Mouse (Mus musculus): Measurements from ENCODE around the gene Slc4a4. TPM values are rescaled to one million over a fixed set of nuclear protein-coding genes. Genes with fewer than 3 reads are reported as not detected.

Gene Slc4a4
- polyA plus RNA-seq, 1 experiment from 2014 or later = 2.6 TPM

GRCm38 (mm10) chr5:88964685-88965290 is 78.2 kb downstream of the Slc4a4 start:
- ATAC-seq = no peak
- H3K27ac ChIP-seq (ENCODE audit: low read length) = no peak overlapping the region
- WGBS = 65% methylated on average over 6 of the region's 6 CpGs

GRCm38 (mm10) chr5:88966507-88966906 is 79.9 kb downstream of the Slc4a4 start:
- Histone ChIP-seq H3K27ac (ENCODE audit: low read length) (no peak overlapping the region), H3K9me3 (ENCODE audit: control insufficient read depth, low read length) (no peaks in the 10 kb centered on the region), H3K36me3 (ENCODE audit: control insufficient read depth, insufficient read depth, low read length) (no peaks in the 10 kb centered on the region), H3K9ac (ENCODE audit: low read depth, low read length) (no peak overlapping the region), H3K4me1 (ENCODE audit: control insufficient read depth, insufficient read depth, low read length) (peaks cover 3% of the 10 kb centered on the region; the same call in 1 of the 2 replicates), H3K27me3 (replicated peaks; ENCODE audit: control insufficient read depth, insufficient read depth, low read length) (no peaks in the 10 kb centered on the region), H3K4me3 (ENCODE audit: low read length) (no peak overlapping the region), H3K4me2 (ENCODE audit: low read depth, low read length) (no peak overlapping the region)
- ATAC-seq = no peak
- WGBS = 92% methylated on average over 4 of the region's 4 CpGs

More at GRCm38 (mm10) chr5:88964685-88965290, 78.2 kb downstream of the Slc4a4 start:
- Histone ChIP-seq H3K9me3 (ENCODE audit: control insufficient read depth, low read length) (no peaks in the 10 kb centered on the region), H3K36me3 (ENCODE audit: control insufficient read depth, insufficient read depth, low read length) (no peaks in the 10 kb centered on the region), H3K4me3 (ENCODE audit: low read length) (no peak overlapping the region), H3K4me1 (ENCODE audit: control insufficient read depth, insufficient read depth, low read length) (peaks cover 5% of the 10 kb centered on the region; the same call in 1 of the 2 replicates), H3K9ac (ENCODE audit: low read depth, low read length) (no peak overlapping the region), H3K27me3 (replicated peaks; ENCODE audit: control insufficient read depth, insufficient read depth, low read length) (no peaks in the 10 kb centered on the region), H3K4me2 (ENCODE audit: low read depth, low read length) (no peak overlapping the region)

- Histone ChIP-seq H3K9me3 (ENCODE audit: control insufficient read depth, low read length) (no peaks in the 10 kb centered on the region), H3K4me2 (ENCODE audit: low read depth, low read length) (no peak overlapping the region), H3K27me3 (replicated peaks; ENCODE audit: control insufficient read depth, insufficient read depth, low read length) (no peaks in the 10 kb centered on the region), H3K27ac (ENCODE audit: low read length) (peak overlapping the region; percentile 47), H3K4me1 (ENCODE audit: control insufficient read depth, insufficient read depth, low read length) (peaks cover 3% of the 10 kb centered on the region; the same call in 1 of the 2 replicates), H3K4me3 (ENCODE audit: low read length) (no peak overlapping the region), H3K9ac (ENCODE audit: low read depth, low read length) (no peak overlapping the region), H3K36me3 (ENCODE audit: control insufficient read depth, insufficient read depth, low read length) (no peaks in the 10 kb centered on the region)
- 31% methylated on average over 11 of the region's 11 CpGs for WGBS
- peak; percentile 83 for ATAC-seq
Observed at GRCm38 (mm10) chr5:88968923-88969639, 82.5 kb downstream of the Slc4a4 start.

- Histone ChIP-seq H3K4me2 (ENCODE audit: low read depth, low read length) (no peak overlapping the region), H3K27ac (ENCODE audit: low read length) (no peak overlapping the region), H3K27me3 (replicated peaks; ENCODE audit: control insufficient read depth, insufficient read depth, low read length) (no peaks in the 10 kb centered on the region), H3K36me3 (ENCODE audit: control insufficient read depth, insufficient read depth, low read length) (no peaks in the 10 kb centered on the region), H3K9ac (ENCODE audit: low read depth, low read length) (no peak overlapping the region), H3K4me1 (ENCODE audit: control insufficient read depth, insufficient read depth, low read length) (peaks cover 3% of the 10 kb centered on the region; the same call in 1 of the 2 replicates), H3K9me3 (ENCODE audit: control insufficient read depth, low read length) (no peaks in the 10 kb centered on the region), H3K4me3 (ENCODE audit: low read length) (no peak overlapping the region)
- ATAC-seq = no peak
Observed at GRCm38 (mm10) chr5:88971554-88971953, 84.9 kb downstream of the Slc4a4 start.

GRCm38 (mm10) chr5:88972277-88972676 is 85.7 kb downstream of the Slc4a4 start:
- Histone ChIP-seq H3K27ac (ENCODE audit: low read length) (peak overlapping the region; percentile 74), H3K4me2 (ENCODE audit: low read depth, low read length) (no peak overlapping the region), H3K4me3 (ENCODE audit: low read length) (no peak overlapping the region), H3K4me1 (ENCODE audit: control insufficient read depth, insufficient read depth, low read length) (peaks cover 3% of the 10 kb centered on the region; the same call in 1 of the 2 replicates), H3K9me3 (ENCODE audit: control insufficient read depth, low read length) (no peaks in the 10 kb centered on the region), H3K9ac (ENCODE audit: low read depth, low read length) (no peak overlapping the region), H3K27me3 (replicated peaks; ENCODE audit: control insufficient read depth, insufficient read depth, low read length) (no peaks in the 10 kb centered on the region), H3K36me3 (ENCODE audit: control insufficient read depth, insufficient read depth, low read length) (no peaks in the 10 kb centered on the region)
- ATAC-seq = peak; percentile 83
- 49% methylated on average over 7 of the region's 7 CpGs for WGBS

- Histone ChIP-seq H3K27me3 (replicated peaks; ENCODE audit: control insufficient read depth, insufficient read depth, low read length) (no peaks in the 10 kb centered on the region), H3K4me1 (ENCODE audit: control insufficient read depth, insufficient read depth, low read length) (peaks cover 3% of the 10 kb centered on the region; the same call in 1 of the 2 replicates), H3K27ac (ENCODE audit: low read length) (no peak overlapping the region), H3K4me3 (ENCODE audit: low read length) (no peak overlapping the region), H3K36me3 (ENCODE audit: control insufficient read depth, insufficient read depth, low read length) (no peaks in the 10 kb centered on the region), H3K9me3 (ENCODE audit: control insufficient read depth, low read length) (no peaks in the 10 kb centered on the region), H3K9ac (ENCODE audit: low read depth, low read length) (no peak overlapping the region), H3K4me2 (ENCODE audit: low read depth, low read length) (no peak overlapping the region)
- WGBS = 91% methylated on average over 1 of the region's 1 CpGs
- ATAC-seq = no peak
Observed at GRCm38 (mm10) chr5:88973130-88973529, 86.5 kb downstream of the Slc4a4 start.

GRCm38 (mm10) chr5:88975694-88976093 is 89.1 kb downstream of the Slc4a4 start:
- H3K4me1 ChIP-seq (ENCODE audit: control insufficient read depth, insufficient read depth, low read length) = peaks cover 3% of the 10 kb centered on the region; the same call in 1 of the 2 replicates
- H3K4me2 ChIP-seq (ENCODE audit: low read depth, low read length) = no peak overlapping the region
- no peaks in the 10 kb centered on the region for H3K36me3 ChIP-seq (ENCODE audit: control insufficient read depth, insufficient read depth, low read length)
- no peak overlapping the region for H3K9ac ChIP-seq (ENCODE audit: low read depth, low read length)
- ATAC-seq = no peak
- no peak overlapping the region for H3K27ac ChIP-seq (ENCODE audit: low read length)
- H3K4me3 ChIP-seq (ENCODE audit: low read length) = no peak overlapping the region
- no peaks in the 10 kb centered on the region for H3K27me3 ChIP-seq (replicated peaks; ENCODE audit: control insufficient read depth, insufficient read depth, low read length)
- H3K9me3 ChIP-seq (ENCODE audit: control insufficient read depth, low read length) = no peaks in the 10 kb centered on the region

- 68% methylated on average over 3 of the region's 3 CpGs for WGBS
- no peak for ATAC-seq
- Histone ChIP-seq H3K9me3 (ENCODE audit: control insufficient read depth, low read length) (no peaks in the 10 kb centered on the region), H3K4me1 (ENCODE audit: control insufficient read depth, insufficient read depth, low read length) (peaks cover 7% of the 10 kb centered on the region; the same call in 1 of the 2 replicates), H3K4me2 (ENCODE audit: low read depth, low read length) (no peak overlapping the region), H3K27ac (ENCODE audit: low read length) (no peak overlapping the region), H3K36me3 (ENCODE audit: control insufficient read depth, insufficient read depth, low read length) (no peaks in the 10 kb centered on the region), H3K27me3 (replicated peaks; ENCODE audit: control insufficient read depth, insufficient read depth, low read length) (no peaks in the 10 kb centered on the region), H3K4me3 (ENCODE audit: low read length) (no peak overlapping the region), H3K9ac (ENCODE audit: low read depth, low read length) (no peak overlapping the region)
Observed at GRCm38 (mm10) chr5:88976428-88976827, 89.8 kb downstream of the Slc4a4 start.

GRCm38 (mm10) chr5:88980740-88981139 is 94.1 kb downstream of the Slc4a4 start:
- Histone ChIP-seq H3K4me1 (ENCODE audit: control insufficient read depth, insufficient read depth, low read length) (peaks cover 7% of the 10 kb centered on the region), H3K4me2 (ENCODE audit: low read depth, low read length) (no peak overlapping the region), H3K9me3 (ENCODE audit: control insufficient read depth, low read length) (no peaks in the 10 kb centered on the region), H3K4me3 (ENCODE audit: low read length) (no peak overlapping the region), H3K9ac (ENCODE audit: low read depth, low read length) (no peak overlapping the region), H3K27ac (ENCODE audit: low read length) (peak overlapping the region; percentile 46; the same call in 1 of the 2 replicates), H3K36me3 (ENCODE audit: control insufficient read depth, insufficient read depth, low read length) (no peaks in the 10 kb centered on the region), H3K27me3 (replicated peaks; ENCODE audit: control insufficient read depth, insufficient read depth, low read length) (no peaks in the 10 kb centered on the region)
- 75% methylated on average over 4 of the region's 4 CpGs for WGBS
- no peak for ATAC-seq

Data from intestine, embryonic 16.5 days (tissue).